Mouse (Mus musculus) olfactory bulb, adult 2 months (tissue): ENCODE results near the gene Gas6.

ENCODE experiments used
- CTCF ChIP-seq: fragments of 200-500 bp; IDR thresholded peaks from 2 replicates; pipeline ENCODE4 v1.5.1; 2012; ENCODE audit warnings: low read depth, mild to moderate bottlenecking, low read length, moderate library complexity; ENCODE audit not compliant: insufficient read depth
- POLR2A ChIP-seq: fragments of 200-500 bp; IDR thresholded peaks from 2 replicates; pipeline ENCODE4 v1.6.1; 2012; ENCODE audit warnings: mild to moderate bottlenecking, low read depth, low read length, moderate library complexity; ENCODE audit not compliant: insufficient read depth

DNA sequence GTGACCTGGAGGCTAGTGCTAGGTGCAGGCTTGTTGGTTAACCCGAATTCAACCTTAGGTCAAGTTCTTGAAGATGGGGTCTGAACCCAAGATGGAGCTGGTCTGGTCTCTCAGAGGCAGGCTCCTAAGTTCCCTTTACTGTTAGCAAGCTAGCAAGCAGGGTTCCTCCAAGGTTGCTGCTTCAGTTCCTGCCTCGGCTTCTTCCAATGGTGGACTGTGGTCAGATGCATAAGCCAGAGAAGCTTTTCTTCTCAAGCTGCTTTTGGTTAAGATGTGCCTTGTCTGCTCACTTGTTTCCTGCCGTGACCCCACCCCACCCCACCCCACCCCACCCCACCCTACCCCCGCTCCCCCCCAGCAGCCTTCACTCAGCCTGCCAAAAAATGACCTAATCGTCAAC lies 61.2 kb downstream of the Gas6 start:
- TF ChIP-seq POLR2A (no peak), CTCF (no peak)
